In genomic region chr2:73584645-73585346, GRCm38 (mm10) we compare ENCODE assay signal across 8 mouse cellular contexts. TPM values are rescaled to one million over a fixed set of nuclear protein-coding genes. Genes with fewer than 3 reads are reported as not detected.
A peak's percentile ranks its signal among the peaks of the same experiment; 100 is the strongest.
DNase-seq lines count a peak whose midpoint lies in the region; ATAC-seq and TF ChIP-seq lines count a peak whose summit lies in the region.

No protein-coding gene starts in this region.

- no peaks in the 10 kb centered on the region for H3K79me2 ChIP-seq in myocyte (ENCODE audit: control insufficient read depth, insufficient read depth)

- peak; percentile 40 for DNase-seq in thymus, adult 2 months
- no peak for DNase-seq in thymus, adult 18-20 months
- peak; percentile 91 for DNase-seq in embryo, embryonic 11 days
- DNase-seq in heart, adult 18-20 months: peak; percentile 76 to 87
- DNase-seq in kidney, adult 11 months: peak; percentile 56
- peak; percentile 81 for DNase-seq in liver, embryonic 11.5 days (ENCODE audit: low spot score)
- DNase-seq in stomach, postnatal 0 days (ENCODE audit: low spot score): peak; percentile 89

- no peak overlapping the region for H3ac ChIP-seq in myocyte (ENCODE audit: control insufficient read depth, insufficient read length)

- no peaks in the 10 kb centered on the region; the same call in 1 of the 2 replicates for H3K27me3 ChIP-seq in thymus, adult 2 months (ENCODE audit: control insufficient read depth, insufficient read depth, low read length)
- no peaks in the 10 kb centered on the region for H3K27me3 ChIP-seq in liver, embryonic 11.5 days (replicated peaks; ENCODE audit: control insufficient read depth, insufficient read depth, low read length)
- H3K27me3 ChIP-seq in myocyte (ENCODE audit: control insufficient read depth, insufficient read depth, insufficient read length): no peaks in the 10 kb centered on the region
- no peaks in the 10 kb centered on the region for H3K27me3 ChIP-seq in stomach, postnatal 0 days (ENCODE audit: control insufficient read depth, insufficient read depth, low read length)

- no peak overlapping the region for H3K27ac ChIP-seq in thymus, adult 2 months (ENCODE audit: control insufficient read depth, insufficient read depth, low read length)
- H3K27ac ChIP-seq in liver, embryonic 11.5 days (ENCODE audit: low read depth, low read length): no peak overlapping the region
- peak overlapping the region; percentile 61; the same call in 1 of the 2 replicates for H3K27ac ChIP-seq in stomach, postnatal 0 days (replicated peaks)

- TF ChIP-seq CTCF in thymus, adult 2 months (IDR thresholded peaks at IDR 0.05; ENCODE audit: borderline replicate concordance, control insufficient read depth, extremely low read depth, insufficient read depth, low read length, poor library complexity): no peak
- TF ChIP-seq CTCF in stomach, postnatal 0 days (IDR thresholded peaks at IDR 0.05; ENCODE audit: low read depth): peak; percentile 75

- no peaks in the 10 kb centered on the region for H3K4me1 ChIP-seq in thymus, adult 2 months (replicated peaks; ENCODE audit: control insufficient read depth, insufficient read depth, low read length)
- H3K4me1 ChIP-seq in liver, embryonic 11.5 days (replicated peaks; ENCODE audit: control insufficient read depth, insufficient read depth, low read length): peaks cover 4% of the 10 kb centered on the region
- no peaks in the 10 kb centered on the region for H3K4me1 ChIP-seq in stomach, postnatal 0 days (replicated peaks; ENCODE audit: control insufficient read depth, insufficient read depth)

- no peak for TF ChIP-seq POLR2A in thymus, adult 2 months (IDR thresholded peaks at IDR 0.05; ENCODE audit: control insufficient read depth, extremely low read depth, insufficient read depth, low read length, poor library complexity)
- peak; percentile 45 for TF ChIP-seq POLR2A in myocyte (IDR thresholded peaks at IDR 0.05; ENCODE audit: insufficient read length, low read depth)

- no peaks in the 10 kb centered on the region for H3K36me3 ChIP-seq in thymus, adult 2 months (ENCODE audit: control insufficient read depth, insufficient read depth, low read length)
- H3K36me3 ChIP-seq in liver, embryonic 11.5 days (ENCODE audit: control insufficient read depth, insufficient read depth, low read length): no peaks in the 10 kb centered on the region
- H3K36me3 ChIP-seq in myocyte (ENCODE audit: control insufficient read depth, insufficient read depth): no peaks in the 10 kb centered on the region
- H3K36me3 ChIP-seq in stomach, postnatal 0 days (ENCODE audit: control insufficient read depth, insufficient read depth, low read length): no peaks in the 10 kb centered on the region

- peak overlapping the region; percentile 86 for H3K4me2 ChIP-seq in liver, embryonic 11.5 days
- H3K4me2 ChIP-seq in myocyte (ENCODE audit: low read depth): peak overlapping the region; percentile 93
- H3K4me2 ChIP-seq in stomach, postnatal 0 days (replicated peaks; ENCODE audit: low read depth): peak overlapping the region; percentile 66

- peak overlapping the region; percentile 48 for H3K9ac ChIP-seq in liver, embryonic 11.5 days (ENCODE audit: low read depth, low read length)
- peak overlapping the region; percentile 41 for H3K9ac ChIP-seq in stomach, postnatal 0 days (ENCODE audit: low read length)

- H3K9me3 ChIP-seq in liver, embryonic 11.5 days (ENCODE audit: control insufficient read depth, low read length): no peaks in the 10 kb centered on the region
- no peaks in the 10 kb centered on the region for H3K9me3 ChIP-seq in stomach, postnatal 0 days (ENCODE audit: control insufficient read depth, low read length)

- peak; percentile 74 for ATAC-seq in liver, embryonic 11.5 days (replicated peaks; ENCODE audit: low FRiP score)
- peak; percentile 90 for ATAC-seq in stomach, postnatal 0 days (ENCODE audit: low FRiP score, low TSS enrichment)

- H3K4me3 ChIP-seq in thymus, adult 2 months (ENCODE audit: control insufficient read depth, insufficient read depth, low read length): no peak overlapping the region
- H3K4me3 ChIP-seq in liver, embryonic 11.5 days (ENCODE audit: low read depth, low read length): peak overlapping the region; percentile 54
- H3K4me3 ChIP-seq in myocyte: peak overlapping the region; percentile 47
- peak overlapping the region; percentile 49 for H3K4me3 ChIP-seq in stomach, postnatal 0 days (ENCODE audit: low read depth, low read length)

- WGBS in thymus, adult 2 months: 9% methylated on average over 18 of the region's 18 CpGs
- WGBS in liver, embryonic 11.5 days: 3% methylated on average over 17 of the region's 18 CpGs
- WGBS in stomach, postnatal 0 days: under 1% methylated on average over 15 of the region's 18 CpGs

- TF ChIP-seq EP300 in stomach, postnatal 0 days (optimal IDR thresholded peaks at IDR 0.05): no peak

TF ChIP-seq in myocyte, 11 proteins besides CTCF, POLR2A, EP300 and RAD21:
- TF ChIP-seq MYOD1 (IDR thresholded peaks at IDR 0.05; ENCODE audit: control insufficient read depth in 1 of 3, insufficient read length in 2 of 3, low read depth in 2 of 3) (peak in 1 of 3 experiments; percentile 34), SRF (IDR thresholded peaks at IDR 0.05; ENCODE audit: control insufficient read depth, insufficient read length, low read depth) (no peak)

RNA-seq across cellular contexts. Expression of gene Chrna1, which starts 4.7 kb away (rescaled TPM):
- polyA plus RNA-seq in thymus, adult 2 months (2012; rRNA removed): 0.05 and 0.07 TPM in 2 replicates
- under 1 TPM in 1 of 2 experiments, not detected in 1; 0.05 TPM for total RNA-seq in heart, adult 18-20 months (2021)
- polyA plus RNA-seq in liver, embryonic 11.5 days (2014; fragmentation: Nextera tagmentation; extraction: Ambion mirVana): 0.66 and 0.70 TPM in 2 replicates
- polyA plus RNA-seq in myocyte (2012; fragmentation: generic; extraction: Trizol): 391 TPM
- 0.36 and 0.59 TPM in 2 replicates for polyA plus RNA-seq in stomach, postnatal 0 days (2015; fragmentation: Nextera tagmentation; extraction: Ambion mirVana)

RNA-seq across cellular contexts. Expression of gene Wipf1, which starts 55.3 kb away (rescaled TPM):
- polyA plus RNA-seq in thymus, adult 2 months (2012; rRNA removed): 56.6 and 68.0 TPM in 2 replicates
- 10 to 100 TPM; 11.2 to 14.0 TPM for total RNA-seq in heart, adult 18-20 months (2021)
- 12.0 and 12.7 TPM in 2 replicates for polyA plus RNA-seq in liver, embryonic 11.5 days (2014; fragmentation: Nextera tagmentation; extraction: Ambion mirVana)
- 13.7 TPM for polyA plus RNA-seq in myocyte (2012; fragmentation: generic; extraction: Trizol)
- 3.1 and 3.3 TPM in 2 replicates for polyA plus RNA-seq in stomach, postnatal 0 days (2015; fragmentation: Nextera tagmentation; extraction: Ambion mirVana)

Comparison
In these comparisons a context has a peak if more than half of its experiments do, and no peak if none do; other contexts are left out.
1. DNase-seq: peak in thymus, adult 2 months (single experiment), embryo, embryonic 11 days (single experiment), heart, adult 18-20 months (2 of 2), kidney, adult 11 months (single experiment), liver, embryonic 11.5 days (single experiment) and stomach, postnatal 0 days (single experiment); none in thymus, adult 18-20 months (0 of 2).
2. RNA of gene Chrna1, which starts 4.7 kb away (polyA plus RNA-seq): 391 TPM in myocyte (single experiment); 0.66 to 0.70 TPM in liver, embryonic 11.5 days, 0.36 to 0.59 TPM in stomach, postnatal 0 days and 0.05 to 0.07 TPM in thymus, adult 2 months; every median in the first group is over 100 times any median in the second.
3. Peak in every context shown above with its lines, with median percentiles within 50 percentile points of each other: H3K4me2 ChIP-seq.